Mouse (Mus musculus) olfactory bulb, adult 2 months (tissue): ENCODE data around the gene Kcnn1. TPM values are rescaled to one million over a fixed set of nuclear protein-coding genes. Genes with fewer than 3 reads are reported as not detected.

Source experiments
- H3K27ac ChIP-seq: fragments of 200-500 bp; 2 replicates; pipeline ENCODE4 v1.5.1; 2012; ENCODE audit warnings: low read depth, low read length; ENCODE audit not compliant: insufficient read depth
- H3K4me1 ChIP-seq: fragments of 200-500 bp; 2 replicates; pipeline ENCODE4 v1.6.1; 2012; ENCODE audit warnings: low read length; ENCODE audit not compliant: control insufficient read depth, insufficient read depth
- H3K4me3 ChIP-seq: fragments of 200-500 bp; 2 replicates; pipeline ENCODE4 v1.5.1; 2012; ENCODE audit warnings: mild to moderate bottlenecking, low read depth, low read length, moderate library complexity; ENCODE audit not compliant: insufficient read depth
- CTCF ChIP-seq: fragments of 200-500 bp; IDR thresholded peaks from 2 replicates; pipeline ENCODE4 v1.5.1; 2012; ENCODE audit warnings: low read depth, mild to moderate bottlenecking, low read length, moderate library complexity; ENCODE audit not compliant: insufficient read depth
- POLR2A ChIP-seq: fragments of 200-500 bp; IDR thresholded peaks from 2 replicates; pipeline ENCODE4 v1.6.1; 2012; ENCODE audit warnings: mild to moderate bottlenecking, low read depth, low read length, moderate library complexity; ENCODE audit not compliant: insufficient read depth
- WGBS: fragments of 180-500 bp; shearing (Covaris S2); methylation state at CpG from one replicate; pipeline ENCODE4 v1.1.7; 2018; 5-methylcytosine and 5-hydroxymethylcytosine counted together
- polyA plus RNA-seq: library from polyadenylated mRNA; stranded (reverse); fragments of >200 nt; gene quantifications from 2 replicates; pipeline ENCODE4 v1.2.4, GENCODE M21; 2012; ENCODE audit warnings: low replicate concordance; ENCODE audit not compliant: missing spikeins, insufficient read depth, insufficient read length

The Kcnn1 gene
- polyA plus RNA-seq, 1 experiment: not detected

DNA sequence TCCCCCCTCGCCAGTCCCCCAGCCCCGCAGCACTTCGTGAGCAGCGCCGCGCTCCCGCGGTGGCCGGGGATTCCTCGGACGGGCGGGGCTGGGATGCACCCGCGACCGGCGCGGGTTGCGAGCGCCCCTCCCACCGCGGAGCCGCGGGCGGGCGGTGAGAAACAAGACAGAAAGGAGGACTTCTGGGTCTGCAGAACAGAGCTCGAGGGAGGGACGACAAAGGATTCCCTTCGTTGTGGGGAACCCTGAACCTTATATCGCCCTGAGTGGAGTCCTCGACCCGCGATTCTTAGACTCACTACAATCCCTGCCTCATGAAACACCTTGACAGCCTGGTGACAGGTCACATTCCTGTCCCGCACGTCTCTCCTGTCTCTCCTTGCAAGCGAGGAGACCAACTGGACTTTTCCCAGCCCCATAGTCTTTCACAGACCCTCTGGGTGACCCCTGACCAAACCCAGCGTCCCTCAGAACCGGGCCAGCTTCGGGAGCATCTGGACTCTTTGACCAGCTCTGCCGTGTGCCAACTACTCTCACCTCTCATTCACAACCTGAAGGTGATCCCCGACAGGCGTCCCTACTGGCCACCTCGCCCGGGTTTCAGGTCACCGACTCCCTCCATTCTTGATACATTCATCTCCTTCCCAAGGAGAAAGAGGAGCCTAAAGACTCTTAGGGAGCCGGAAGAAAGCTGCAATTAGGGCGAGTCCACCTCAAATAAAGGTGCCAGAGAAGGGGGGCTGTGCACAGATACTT, 1.1 kb upstream of the Kcnn1 start:
- peak overlapping the region; percentile 58 for H3K4me3 ChIP-seq
- H3K4me1 ChIP-seq: peaks cover 47% of the 10 kb centered on the region
- TF ChIP-seq CTCF (no peak), POLR2A (no peak)
- H3K27ac ChIP-seq: peak overlapping the region; percentile 57; the same call in 1 of the 2 replicates
- 2% methylated on average over 46 of the region's 46 CpGs for WGBS

- TF ChIP-seq POLR2A: no peak
- no peak for TF ChIP-seq CTCF
- Histone ChIP-seq H3K4me1 (peaks cover 22% of the 10 kb centered on the region), H3K27ac (no peak overlapping the region), H3K4me3 (no peak overlapping the region)
- 23% methylated on average over 4 of the region's 4 CpGs for WGBS
These were observed 5.5 kb downstream of the Kcnn1 start for GRCm38 (mm10) chr8:70857516-70857915.

- 6% methylated on average over 33 of the region's 33 CpGs for WGBS
These were observed 6.4 kb downstream of the Kcnn1 start for GRCm38 (mm10) chr8:70856541-70857197.

DNA sequence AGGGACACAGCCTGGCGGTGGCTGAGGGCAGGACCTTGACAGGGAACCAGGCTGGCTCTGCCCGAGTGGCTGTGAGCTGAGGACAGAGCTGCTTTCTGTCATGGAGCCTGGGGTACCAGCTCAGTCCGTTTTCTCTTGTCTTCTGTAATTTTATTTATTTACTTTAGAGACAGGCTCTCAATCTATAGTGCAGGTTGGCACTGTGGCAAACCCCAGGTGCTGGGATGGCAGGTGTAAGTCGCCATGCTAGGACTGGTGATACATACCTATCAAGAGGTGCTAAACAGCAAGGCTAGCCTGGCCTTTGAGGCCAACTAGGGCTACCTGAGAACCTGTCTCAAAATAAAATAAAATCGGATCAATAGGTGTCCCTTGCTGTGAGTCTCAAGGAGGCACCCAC, 7.0 kb downstream of the Kcnn1 start:
- Histone ChIP-seq H3K4me1 (peaks cover 15% of the 10 kb centered on the region), H3K4me3 (no peak overlapping the region), H3K27ac (no peak overlapping the region)
- WGBS: 77% methylated on average over 5 of the region's 5 CpGs
- TF ChIP-seq CTCF: no peak
- TF ChIP-seq POLR2A: no peak

More at GRCm38 (mm10) chr8:70856541-70857197, 6.4 kb downstream of the Kcnn1 start:
- TF ChIP-seq CTCF (no peak), POLR2A (peak; percentile 53)
- Histone ChIP-seq H3K27ac (no peak overlapping the region), H3K4me1 (peaks cover 15% of the 10 kb centered on the region), H3K4me3 (peak overlapping the region; percentile 60)

DNA sequence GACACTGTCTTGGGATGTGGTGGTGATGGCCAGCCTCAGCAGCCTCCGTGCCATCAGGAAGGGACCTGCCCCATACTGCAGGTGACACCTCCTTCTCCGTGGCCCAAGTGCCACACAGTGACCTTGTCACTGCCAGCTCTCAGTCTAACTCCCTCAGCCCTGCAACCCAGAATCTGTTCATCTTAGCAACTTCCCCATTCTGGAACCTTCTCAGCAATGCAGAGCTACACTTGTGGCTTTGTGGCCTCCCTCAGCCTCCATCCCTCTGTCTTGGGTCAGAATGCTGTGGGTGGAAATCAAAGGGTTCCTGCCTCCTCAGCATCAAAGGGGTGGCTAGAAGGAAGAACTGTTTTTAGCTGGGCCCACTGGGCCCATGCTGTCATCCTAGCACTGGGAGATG, 9.2 kb downstream of the Kcnn1 start:
- H3K4me1 ChIP-seq: peaks cover 15% of the 10 kb centered on the region
- no peak overlapping the region for H3K27ac ChIP-seq
- 81% methylated on average over 2 of the region's 2 CpGs for WGBS
- TF ChIP-seq CTCF (no peak), POLR2A (no peak)
- H3K4me3 ChIP-seq: no peak overlapping the region

DNA sequence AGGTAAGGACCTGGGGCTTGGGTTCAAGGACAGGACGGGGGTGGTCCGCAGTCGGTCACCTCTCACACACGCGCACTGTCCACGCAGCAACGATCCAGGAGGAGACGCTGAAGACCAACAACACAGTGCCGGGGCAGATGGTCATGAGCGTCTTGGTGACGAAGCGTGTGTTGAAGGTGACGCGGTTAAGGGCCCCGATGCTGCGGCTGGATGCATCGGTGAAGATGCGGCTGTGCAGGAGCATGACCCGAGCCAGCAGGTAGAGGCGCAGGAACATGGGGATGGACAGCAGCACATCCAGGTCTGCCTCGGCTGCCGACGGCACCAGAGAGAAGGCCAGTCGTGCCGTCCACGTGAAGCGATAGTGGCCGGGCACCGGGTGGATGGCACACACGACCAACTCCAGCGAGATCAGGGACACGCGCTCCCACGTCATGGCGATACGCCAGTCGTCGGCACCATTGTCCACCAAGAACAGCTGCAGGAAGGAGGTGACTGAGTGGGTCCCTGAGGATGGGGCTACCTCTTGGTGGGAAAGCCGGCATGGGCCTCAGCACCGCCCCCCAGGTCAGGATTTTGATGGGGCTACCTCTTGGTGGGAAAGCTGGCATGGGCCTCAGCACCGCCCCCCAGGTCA, 10.3 kb downstream of the Kcnn1 start:
- peaks cover 13% of the 10 kb centered on the region for H3K4me1 ChIP-seq
- H3K27ac ChIP-seq: no peak overlapping the region
- TF ChIP-seq CTCF (no peak), POLR2A (no peak)
- WGBS: 93% methylated on average over 41 of the region's 41 CpGs
- H3K4me3 ChIP-seq: no peak overlapping the region

DNA sequence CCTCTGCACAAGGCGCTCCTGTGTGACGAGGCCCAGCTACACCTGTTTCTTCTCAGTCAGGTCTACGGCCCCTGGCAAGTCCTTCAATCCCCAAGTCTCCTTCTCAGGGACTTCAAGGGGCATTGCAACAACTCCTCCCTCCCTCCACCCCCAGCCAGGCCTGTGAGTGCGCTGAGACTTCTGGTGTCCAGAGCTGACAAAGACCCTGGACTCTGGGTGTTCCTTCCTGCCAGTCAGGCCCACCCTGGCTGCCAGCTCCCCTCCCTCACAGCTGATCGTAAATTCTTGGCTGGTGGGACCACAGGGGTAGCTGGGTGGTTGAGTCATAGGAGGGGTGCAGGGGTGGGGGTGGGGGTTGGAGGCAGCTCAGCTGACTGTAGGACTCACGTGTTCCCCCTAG, 11.2 kb downstream of the Kcnn1 start:
- no peak overlapping the region for H3K27ac ChIP-seq
- TF ChIP-seq POLR2A: no peak
- TF ChIP-seq CTCF: no peak
- WGBS: 67% methylated on average over 6 of the region's 6 CpGs
- peaks cover 6% of the 10 kb centered on the region for H3K4me1 ChIP-seq
- no peak overlapping the region for H3K4me3 ChIP-seq

DNA sequence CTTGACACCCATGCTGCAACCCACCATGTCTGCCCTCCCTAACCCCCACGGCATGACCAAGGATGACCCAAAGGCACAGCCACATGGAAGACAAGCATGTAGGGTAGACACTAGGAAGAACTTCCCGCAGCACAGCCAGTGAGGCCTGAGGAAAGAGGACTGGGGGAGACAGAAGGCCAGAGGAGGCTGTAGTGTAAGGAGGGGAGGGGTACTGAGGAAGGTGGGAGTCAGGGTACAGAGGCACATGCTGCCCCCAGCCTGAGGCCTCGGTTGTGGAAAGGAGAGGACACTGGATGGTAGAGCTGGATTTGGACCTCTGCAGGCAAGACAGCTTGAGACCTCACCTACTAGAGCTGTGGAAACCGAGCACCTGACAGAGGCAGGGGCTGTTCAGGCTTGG, 12.1 kb downstream of the Kcnn1 start:
- TF ChIP-seq CTCF: no peak
- TF ChIP-seq POLR2A: no peak
- Histone ChIP-seq H3K27ac (no peak overlapping the region), H3K4me1 (no peaks in the 10 kb centered on the region; the same call in 1 of the 2 replicates), H3K4me3 (no peak overlapping the region)
- WGBS: 87% methylated on average over 4 of the region's 4 CpGs

- WGBS: 84% methylated on average over 7 of the region's 7 CpGs
These were observed 12.8 kb downstream of the Kcnn1 start for GRCm38 (mm10) chr8:70850132-70850845.

More at GRCm38 (mm10) chr8:70850132-70850845, 12.8 kb downstream of the Kcnn1 start:
- TF ChIP-seq POLR2A: no peak
- no peak for TF ChIP-seq CTCF
- Histone ChIP-seq H3K27ac (no peak overlapping the region), H3K4me1 (no peaks in the 10 kb centered on the region; the same call in 1 of the 2 replicates), H3K4me3 (no peak overlapping the region)
